Mouse (Mus musculus) thymus, adult 2 months (tissue): ENCODE measurements around the gene Akip1.

Experiments
- CTCF ChIP-seq: fragments of 200-500 bp; IDR thresholded peaks from 2 replicates; pipeline ENCODE4 v1.5.1; 2012; ENCODE audit warnings: mild to moderate bottlenecking, control low read depth, low read length, moderate library complexity, borderline replicate concordance; ENCODE audit not compliant: control insufficient read depth, poor library complexity, insufficient read depth; ENCODE audit errors: extremely low read depth
- POLR2A ChIP-seq: fragments of 200-500 bp; IDR thresholded peaks from 2 replicates; pipeline ENCODE4 v1.6.1; 2012; ENCODE audit warnings: mild to moderate bottlenecking, low read length, control low read depth, moderate library complexity; ENCODE audit not compliant: control insufficient read depth, poor library complexity, insufficient read depth; ENCODE audit errors: extremely low read depth

- TF ChIP-seq CTCF (no peak), POLR2A (no peak)
Measured at GRCm38 (mm10) chr7:109751427-109752007, 48.0 kb downstream of the Akip1 start.
